Mouse (Mus musculus) left cerebral cortex, postnatal 10 days (tissue): ENCODE results near the gene Cd22. TPM values are rescaled to one million over a fixed set of nuclear protein-coding genes. Genes with fewer than 3 reads are reported as not detected.
"Not testable (repeated sequence)": the region's sequence is repeated elsewhere in the genome, so short reads cannot be mapped to it uniquely, and the experiment has no call there.

Experiments used
- DNase-seq, 2 experiments: peaks; one replicate each; pipeline ENCODE4 v3.0.0; 2021 to 2022; ENCODE audit warnings: low spot score in 2 of 2, mixed read lengths in 1 of 2; ENCODE audit errors: extremely low spot score in 1 of 2
- intact Hi-C: fragments of 180-260 bp; cut with DNase I; formaldehyde crosslinking; loops from one replicate; pipeline ENCODE4 v1.15.1; 2025
- total RNA-seq, 2 experiments: library from RNA; stranded (reverse); gene quantifications; 2 replicates each; pipeline ENCODE4 v1.2.3; 2021

Cd22 gene
- total RNA-seq, 2 experiments from 2014 or later, result 0.28 TPM; not detected in 1

DNA sequence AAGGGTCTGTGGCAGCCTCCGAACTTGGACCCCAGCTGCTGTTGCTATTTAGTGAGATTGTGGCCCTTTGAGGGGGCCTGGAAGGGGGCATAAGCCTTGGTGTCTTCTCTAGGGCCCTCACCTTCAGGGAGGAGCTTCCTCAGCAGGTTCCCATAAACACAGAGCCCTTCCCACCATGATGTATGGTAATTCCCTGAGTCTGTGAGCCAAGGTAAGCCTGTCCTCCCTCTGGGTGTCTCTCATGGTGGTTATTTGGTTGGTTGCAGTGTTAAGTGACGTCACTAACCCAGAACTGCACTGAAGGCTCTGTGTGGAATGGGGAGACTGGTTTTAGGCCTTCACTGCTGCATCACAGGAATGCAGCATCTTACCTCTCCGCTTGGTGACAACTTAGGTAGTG is 50.7 kb downstream of the Cd22 start:
- no peak for DNase-seq
- intact Hi-C loops, result no loop called here

- intact Hi-C loops, DNase-seq: not testable (repeated sequence)
Measured at GRCm38 (mm10) chr7:30828871-30829270, 51.3 kb downstream of the Cd22 start.

GRCm38 (mm10) chr7:30826660-30827059 is 53.5 kb downstream of the Cd22 start:
- intact Hi-C loops, result no loop called here

GRCm38 (mm10) chr7:30824306-30824705 is 55.8 kb downstream of the Cd22 start:
- intact Hi-C loops, result no loop called here
- no peak for DNase-seq

More at GRCm38 (mm10) chr7:30826660-30827059, 53.5 kb downstream of the Cd22 start:
- no peak for DNase-seq

DNA sequence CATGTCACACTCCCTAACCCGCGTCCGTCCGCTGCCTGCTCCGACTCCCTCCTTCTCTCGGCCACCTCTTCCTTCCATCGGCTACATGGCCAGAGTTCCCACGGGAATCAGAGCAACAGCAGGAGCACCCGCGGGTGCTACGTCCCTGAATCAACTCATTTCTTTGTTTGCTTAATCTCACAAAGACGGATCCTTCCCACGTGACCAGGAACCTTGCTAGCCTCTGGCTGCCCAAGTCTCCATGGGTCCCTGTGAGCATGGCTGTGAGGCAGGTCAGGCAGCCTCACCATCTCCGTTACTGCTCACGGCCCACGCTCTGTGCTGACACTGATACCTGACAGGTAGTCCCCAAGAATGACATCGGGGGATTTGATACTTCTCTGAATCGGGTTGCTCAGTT is 56.5 kb downstream of the Cd22 start, which contains the start of gene Ffar2:
Ffar2 (minus strand) TSS at position 101 of the 400 bp plus-strand sequence.
- intact Hi-C loops, result no loop called here
- no peak for DNase-seq

DNA sequence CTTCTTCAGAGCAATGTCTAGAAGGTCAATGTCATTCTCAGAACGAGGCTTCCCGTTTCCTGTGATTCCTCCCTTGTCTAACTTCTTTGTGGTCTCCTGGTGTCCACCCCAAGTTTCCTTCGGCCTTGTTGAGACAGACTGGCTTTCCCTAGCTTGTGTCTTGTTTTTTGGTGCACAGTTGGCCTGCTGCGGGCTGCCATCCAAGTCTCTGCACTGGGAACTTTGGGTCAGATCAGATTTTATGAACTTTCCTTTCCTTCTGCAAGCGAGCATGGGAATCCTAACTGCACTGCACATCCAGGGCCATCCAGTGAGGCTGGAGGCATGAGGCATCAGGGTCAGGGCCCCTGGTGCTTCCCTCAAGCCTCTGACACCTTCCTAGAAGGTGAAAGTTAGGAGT is 58.6 kb downstream of the Cd22 start:
- DNase-seq, result no peak
- intact Hi-C loops, result no loop called here

- no peak for DNase-seq
- intact Hi-C loops, result no loop called here
Measured at GRCm38 (mm10) chr7:30820854-30821445, 59.2 kb downstream of the Cd22 start.

GRCm38 (mm10) chr7:30820131-30820530 is 60.0 kb downstream of the Cd22 start:
- DNase-seq, result no peak
- intact Hi-C loops, result no loop called here

Other genes with a start within 250 kb of the Cd22 start
- gene Etv2, start 244.5 kb downstream of the Cd22 start, total RNA-seq, result not detected
- 10 to 100 TPM; 68.0 to 72.2 TPM for gene Rbm42, start 230.0 kb downstream of the Cd22 start, total RNA-seq
- gene Haus5, start 215.3 kb downstream of the Cd22 start, total RNA-seq, result 1 to 10 TPM; 7.1 to 7.3 TPM
- gene Pmis2, start 208.7 kb downstream of the Cd22 start, total RNA-seq, result not detected
- not detected for gene 2200002J24Rik, start 181.4 kb downstream of the Cd22 start, total RNA-seq
- gene Atp4a, start 168.1 kb downstream of the Cd22 start, total RNA-seq, result 1 to 10 TPM; 2.5 to 3.2 TPM
- 100 to 1,000 TPM; 136 to 144 TPM for gene Tmem147, start 150.8 kb downstream of the Cd22 start, total RNA-seq
- gene Gapdhs, start 136.7 kb downstream of the Cd22 start, total RNA-seq, result not detected
- gene Sbsn, start 128.9 kb downstream of the Cd22 start, total RNA-seq, result 1 to 10 TPM; 9.5 to 9.8 TPM
- 1 to 10 TPM; 1.4 to 1.5 TPM for gene Dmkn, start 116.6 kb downstream of the Cd22 start, total RNA-seq
- not detected for gene Krtdap, start 92.4 kb downstream of the Cd22 start, total RNA-seq
- gene Ffar2, start 56.6 kb downstream of the Cd22 start, total RNA-seq, result under 1 TPM in 1 of 2 experiments, not detected in 1; 0.69 TPM
- not detected for gene Ffar3, start 24.2 kb downstream of the Cd22 start, total RNA-seq
- gene Ffar1, start 18.8 kb downstream of the Cd22 start, total RNA-seq, result not detected
- 10 to 100 TPM; 27.0 to 60.7 TPM for gene Mag, start 34.5 kb upstream of the Cd22 start, total RNA-seq
- gene Hamp2, start 44.3 kb upstream of the Cd22 start, total RNA-seq, result not detected
- not detected for gene Hamp, start 63.7 kb upstream of the Cd22 start, total RNA-seq
- 100 to 1,000 TPM; 112 to 115 TPM for gene Usf2, start 76.5 kb upstream of the Cd22 start, total RNA-seq
- 10 to 100 TPM; 10.2 to 12.6 TPM for gene Lsr, start 93.1 kb upstream of the Cd22 start, total RNA-seq
- under 1 TPM; 0.18 to 0.21 TPM for gene Fam187b, start 93.4 kb upstream of the Cd22 start, total RNA-seq
- gene Fxyd5, start 162.1 kb upstream of the Cd22 start, total RNA-seq, result 10 to 100 TPM; 37.2 to 37.5 TPM
- 100 to 1,000 TPM; 371 to 375 TPM for gene Fxyd7, start 171.1 kb upstream of the Cd22 start, total RNA-seq
- 10 to 100 TPM; 34.1 to 35.5 TPM for gene Fxyd1, start 176.9 kb upstream of the Cd22 start, total RNA-seq
- gene Lgi4, start 179.0 kb upstream of the Cd22 start, total RNA-seq, result 1 to 10 TPM; 9.0 to 9.2 TPM
- gene Fxyd3, start 196.4 kb upstream of the Cd22 start, total RNA-seq, result not detected
- gene Hpn, start 234.9 kb upstream of the Cd22 start, total RNA-seq, result 1 to 10 TPM; 1.2 to 1.9 TPM
- gene Scn1b, start 246.7 kb upstream of the Cd22 start, total RNA-seq, result 100 to 1,000 TPM; 176 to 205 TPM